Mouse (Mus musculus): ENCODE measurements around the gene Setd2. TPM values are rescaled to one million over a fixed set of nuclear protein-coding genes. Genes with fewer than 3 reads are reported as not detected.

Setd2 gene
- polyA plus RNA-seq, 1 experiment from 2014 or later: 9.6 TPM

GRCm38 (mm10) chr9:110660208-110660607 is 127.8 kb downstream of the Setd2 start:
- H3K4me1 ChIP-seq (ENCODE audit: insufficient read depth): peaks cover 69% of the 10 kb centered on the region
- H3K4me3 ChIP-seq (ENCODE audit: low read depth, low read length): no peak overlapping the region
- no peak overlapping the region for H3K27ac ChIP-seq (ENCODE audit: low read depth)
- H3K9me3 ChIP-seq (ENCODE audit: low read length): no peaks in the 10 kb centered on the region
- ATAC-seq (no peak), DNase-seq (no peak)
- 0 out of 2 replicates have a peak, but pooled peaks cover 3% of the 10 kb centered on the region for H3K36me3 ChIP-seq (replicated peaks; ENCODE audit: insufficient read depth, low read length)
- no peak overlapping the region for H3K9ac ChIP-seq (replicated peaks)
- WGBS (ENCODE audit: insufficient replicate concordance): 78% methylated on average over 2 of the region's 2 CpGs
- H3K27me3 ChIP-seq (ENCODE audit: insufficient read depth, low read length): no peaks in the 10 kb centered on the region
- no peak overlapping the region for H3K4me2 ChIP-seq (ENCODE audit: low read depth, low read length)
- no peak for TF ChIP-seq CTCF (IDR thresholded peaks at IDR 0.05; ENCODE audit: low read depth)
- TF ChIP-seq EP300 (IDR thresholded peaks at IDR 0.05; ENCODE audit: low read depth): no peak

GRCm38 (mm10) chr9:110660856-110661612 is 128.6 kb downstream of the Setd2 start:
- WGBS (ENCODE audit: insufficient replicate concordance): 52% methylated on average over 7 of the region's 7 CpGs
- H3K36me3 ChIP-seq (replicated peaks; ENCODE audit: insufficient read depth, low read length): 0 out of 2 replicates have a peak, but pooled peaks cover 3% of the 10 kb centered on the region
- H3K27ac ChIP-seq (ENCODE audit: low read depth): peak overlapping the region; percentile 31; the same call in 1 of the 2 replicates
- H3K4me2 ChIP-seq (ENCODE audit: low read depth, low read length): peak overlapping the region; percentile 16; the same call in 1 of the 2 replicates
- TF ChIP-seq EP300 (IDR thresholded peaks at IDR 0.05; ENCODE audit: low read depth): no peak
- TF ChIP-seq CTCF (IDR thresholded peaks at IDR 0.05; ENCODE audit: low read depth): no peak
- no peaks in the 10 kb centered on the region for H3K9me3 ChIP-seq (ENCODE audit: low read length)
- no peaks in the 10 kb centered on the region for H3K27me3 ChIP-seq (ENCODE audit: insufficient read depth, low read length)
- DNase-seq (no peak), ATAC-seq (no peak)
- peaks cover 65% of the 10 kb centered on the region for H3K4me1 ChIP-seq (ENCODE audit: insufficient read depth)
- no peak overlapping the region for H3K4me3 ChIP-seq (ENCODE audit: low read depth, low read length)
- peak overlapping the region; percentile 35; the same call in 1 of the 2 replicates for H3K9ac ChIP-seq (replicated peaks)

- Histone ChIP-seq H3K27me3 (ENCODE audit: insufficient read depth, low read length) (no peaks in the 10 kb centered on the region), H3K36me3 (replicated peaks; ENCODE audit: insufficient read depth, low read length) (0 out of 2 replicates have a peak, but pooled peaks cover 3% of the 10 kb centered on the region), H3K4me1 (ENCODE audit: insufficient read depth) (peaks cover 79% of the 10 kb centered on the region), H3K9ac (replicated peaks) (no peak overlapping the region), H3K4me3 (ENCODE audit: low read depth, low read length) (no peak overlapping the region), H3K4me2 (ENCODE audit: low read depth, low read length) (0 out of 2 replicates have a peak overlapping the region, but pooled peaks have one; percentile 1), H3K27ac (ENCODE audit: low read depth) (0 out of 2 replicates have a peak overlapping the region, but pooled peaks have one; percentile 31), H3K9me3 (ENCODE audit: low read length) (no peaks in the 10 kb centered on the region)
- DNase-seq: no peak
- no peak for ATAC-seq
- TF ChIP-seq EP300 (IDR thresholded peaks at IDR 0.05; ENCODE audit: low read depth): no peak
- TF ChIP-seq CTCF (IDR thresholded peaks at IDR 0.05; ENCODE audit: low read depth): no peak
- WGBS (ENCODE audit: insufficient replicate concordance): 14% methylated on average over 1 of the region's 1 CpGs
Measured at GRCm38 (mm10) chr9:110662844-110663243, 130.4 kb downstream of the Setd2 start.

- TF ChIP-seq EP300 (IDR thresholded peaks at IDR 0.05; ENCODE audit: low read depth) (peak; percentile 93), CTCF (IDR thresholded peaks at IDR 0.05; ENCODE audit: low read depth) (no peak)
- peak; percentile 78 for DNase-seq
- no peaks in the 10 kb centered on the region for H3K36me3 ChIP-seq (replicated peaks; ENCODE audit: insufficient read depth, low read length)
- ATAC-seq: peak; percentile 82
- H3K27me3 ChIP-seq (ENCODE audit: insufficient read depth, low read length): no peaks in the 10 kb centered on the region
- peak overlapping the region; percentile 25; the same call in 1 of the 2 replicates for H3K4me3 ChIP-seq (ENCODE audit: low read depth, low read length)
- 10% methylated on average over 4 of the region's 4 CpGs for WGBS (ENCODE audit: insufficient replicate concordance)
- H3K4me2 ChIP-seq (ENCODE audit: low read depth, low read length): peak overlapping the region; percentile 72
- H3K4me1 ChIP-seq (ENCODE audit: insufficient read depth): peaks cover 81% of the 10 kb centered on the region
- H3K9me3 ChIP-seq (ENCODE audit: low read length): no peaks in the 10 kb centered on the region
- peak overlapping the region; percentile 47; the same call in 1 of the 2 replicates for H3K9ac ChIP-seq (replicated peaks)
- peak overlapping the region; percentile 70 for H3K27ac ChIP-seq (ENCODE audit: low read depth)
Measured at GRCm38 (mm10) chr9:110665912-110666311, 133.5 kb downstream of the Setd2 start.

GRCm38 (mm10) chr9:110666374-110666773 is 134.0 kb downstream of the Setd2 start:
- H3K27me3 ChIP-seq (ENCODE audit: insufficient read depth, low read length): no peaks in the 10 kb centered on the region
- peaks cover 81% of the 10 kb centered on the region for H3K4me1 ChIP-seq (ENCODE audit: insufficient read depth)
- H3K4me2 ChIP-seq (ENCODE audit: low read depth, low read length): peak overlapping the region; percentile 72
- no peak for DNase-seq
- H3K9ac ChIP-seq (replicated peaks): peak overlapping the region; percentile 47; the same call in 1 of the 2 replicates
- no peaks in the 10 kb centered on the region; the same call in 1 of the 2 replicates for H3K36me3 ChIP-seq (replicated peaks; ENCODE audit: insufficient read depth, low read length)
- H3K9me3 ChIP-seq (ENCODE audit: low read length): no peaks in the 10 kb centered on the region
- H3K4me3 ChIP-seq (ENCODE audit: low read depth, low read length): peak overlapping the region; percentile 25; the same call in 1 of the 2 replicates
- WGBS (ENCODE audit: insufficient replicate concordance): 30% methylated on average over 8 of the region's 8 CpGs
- no peak for TF ChIP-seq EP300 (IDR thresholded peaks at IDR 0.05; ENCODE audit: low read depth)
- no peak for TF ChIP-seq CTCF (IDR thresholded peaks at IDR 0.05; ENCODE audit: low read depth)
- peak; percentile 16 for ATAC-seq
- H3K27ac ChIP-seq (ENCODE audit: low read depth): peak overlapping the region; percentile 70

- Histone ChIP-seq H3K4me1 (ENCODE audit: insufficient read depth) (peaks cover 72% of the 10 kb centered on the region), H3K9me3 (ENCODE audit: low read length) (no peaks in the 10 kb centered on the region), H3K9ac (replicated peaks) (no peak overlapping the region; the same call in 1 of the 2 replicates), H3K36me3 (replicated peaks; ENCODE audit: insufficient read depth, low read length) (no peaks in the 10 kb centered on the region; the same call in 1 of the 2 replicates), H3K4me2 (ENCODE audit: low read depth, low read length) (no peak overlapping the region), H3K27ac (ENCODE audit: low read depth) (peak overlapping the region; percentile 30; the same call in 1 of the 2 replicates), H3K27me3 (ENCODE audit: insufficient read depth, low read length) (no peaks in the 10 kb centered on the region), H3K4me3 (ENCODE audit: low read depth, low read length) (no peak overlapping the region)
- 28% methylated on average over 4 of the region's 4 CpGs for WGBS (ENCODE audit: insufficient replicate concordance)
- no peak for ATAC-seq
- TF ChIP-seq EP300 (IDR thresholded peaks at IDR 0.05; ENCODE audit: low read depth) (no peak), CTCF (IDR thresholded peaks at IDR 0.05; ENCODE audit: low read depth) (no peak)
- DNase-seq: no peak
Measured at GRCm38 (mm10) chr9:110667219-110667836, 134.9 kb downstream of the Setd2 start.

Small RNAs within 50 kb of the gene (microRNA-seq; reads per million reads assigned to microRNA genes)
- gene Mir8107: 1.6 reads per million

Other genes with a start within 250 kb of the Setd2 start
- gene Elp6, start 227.4 kb upstream of the Setd2 start, polyA plus RNA-seq (2015; fragmentation: Nextera tagmentation; extraction: Ambion mirVana): 3.2 and 3.3 TPM in 2 replicates
- gene Scap, start 199.3 kb upstream of the Setd2 start, polyA plus RNA-seq (2015; fragmentation: Nextera tagmentation; extraction: Ambion mirVana): 42.7 and 44.4 TPM in 2 replicates
- gene Ptpn23, start 124.4 kb upstream of the Setd2 start, polyA plus RNA-seq (2015; fragmentation: Nextera tagmentation; extraction: Ambion mirVana): 3.0 and 3.3 TPM in 2 replicates
- gene Ngp, start 112.8 kb upstream of the Setd2 start, polyA plus RNA-seq (2015; fragmentation: Nextera tagmentation; extraction: Ambion mirVana): 1,016 and 1,021 TPM in 2 replicates
- 1.4 and 1.5 TPM in 2 replicates for gene Klhl18, start 55.9 kb upstream of the Setd2 start, polyA plus RNA-seq (2015; fragmentation: Nextera tagmentation; extraction: Ambion mirVana)
- gene Kif9, start 55.6 kb upstream of the Setd2 start, polyA plus RNA-seq (2015; fragmentation: Nextera tagmentation; extraction: Ambion mirVana): 0.09 and 0.53 TPM in 2 replicates
- 1.3 and 1.4 TPM in 2 replicates for gene Nradd, start 91.9 kb downstream of the Setd2 start, polyA plus RNA-seq (2015; fragmentation: Nextera tagmentation; extraction: Ambion mirVana)
- 1.5 and 2.0 TPM in 2 replicates for gene Nbeal2, start 121.6 kb downstream of the Setd2 start, polyA plus RNA-seq (2015; fragmentation: Nextera tagmentation; extraction: Ambion mirVana)
- gene Ccdc12, start 123.9 kb downstream of the Setd2 start, polyA plus RNA-seq (2015; fragmentation: Nextera tagmentation; extraction: Ambion mirVana): 69.3 and 71.1 TPM in 2 replicates
- gene Myl3, start 209.3 kb downstream of the Setd2 start, polyA plus RNA-seq (2015; fragmentation: Nextera tagmentation; extraction: Ambion mirVana): 0.52 and 2.0 TPM in 2 replicates
- gene Pth1r, start 214.5 kb downstream of the Setd2 start, polyA plus RNA-seq (2015; fragmentation: Nextera tagmentation; extraction: Ambion mirVana): 5.2 and 5.3 TPM in 2 replicates